Mouse (Mus musculus) gastrocnemius, adult 8-10 months (tissue): Measurements from ENCODE around the gene Fam78b. TPM values are rescaled to one million over a fixed set of nuclear protein-coding genes. Genes with fewer than 3 reads are reported as not detected.

Experiments
- DNase-seq, 2 experiments: peaks; one replicate each; pipeline ENCODE4 v3.0.0; 2022; ENCODE audit warnings: low spot score in 2 of 2
- total RNA-seq, 4 experiments: library from RNA; stranded (reverse); gene quantifications; 2 replicates each; pipeline ENCODE4 v1.2.4; 2022

The Fam78b gene
- total RNA-seq, 4 experiments from 2014 or later: 2.5 to 4.5 (median 2.7) TPM

GRCm38 (mm10) chr1:167093551-167093950, 92.3 kb downstream of the Fam78b start:
- DNase-seq: no peak

- DNase-seq: no peak
Measured at GRCm38 (mm10) chr1:167094589-167095148, 93.5 kb downstream of the Fam78b start.

- DNase-seq: no peak
Measured at GRCm38 (mm10) chr1:167098741-167099140, 97.5 kb downstream of the Fam78b start.

- DNase-seq: no peak
Measured at GRCm38 (mm10) chr1:167102046-167102445, 100.8 kb downstream of the Fam78b start.

- DNase-seq: no peak
Measured at GRCm38 (mm10) chr1:167102566-167102965, 101.3 kb downstream of the Fam78b start.

GRCm38 (mm10) chr1:167104956-167105626, 103.9 kb downstream of the Fam78b start:
- DNase-seq: no peak

- no peak for DNase-seq
Measured at GRCm38 (mm10) chr1:167105916-167106315, 104.7 kb downstream of the Fam78b start.

GRCm38 (mm10) chr1:167108973-167109509, 107.8 kb downstream of the Fam78b start:
- no peak for DNase-seq

GRCm38 (mm10) chr1:167114363-167115050, 113.3 kb downstream of the Fam78b start:
- DNase-seq: no peak

GRCm38 (mm10) chr1:167115121-167115520, 113.9 kb downstream of the Fam78b start:
- DNase-seq: no peak

GRCm38 (mm10) chr1:167116733-167117132, 115.5 kb downstream of the Fam78b start:
- no peak for DNase-seq

- no peak for DNase-seq
Measured at GRCm38 (mm10) chr1:167118971-167119370, 117.8 kb downstream of the Fam78b start.

GRCm38 (mm10) chr1:167119439-167119838, 118.2 kb downstream of the Fam78b start:
- DNase-seq: no peak

GRCm38 (mm10) chr1:167122436-167122835, 121.2 kb downstream of the Fam78b start:
- no peak for DNase-seq

- DNase-seq: no peak
Measured at GRCm38 (mm10) chr1:167123551-167123950, 122.3 kb downstream of the Fam78b start.

GRCm38 (mm10) chr1:167125870-167126269, 124.7 kb downstream of the Fam78b start:
- no peak for DNase-seq

GRCm38 (mm10) chr1:167126292-167126691, 125.1 kb downstream of the Fam78b start:
- DNase-seq: no peak

GRCm38 (mm10) chr1:167135748-167136147, 134.5 kb downstream of the Fam78b start:
- no peak for DNase-seq
